Mouse (Mus musculus) urinary bladder, postnatal 36 days (tissue): ENCODE data around the gene Lrrc4c.

Experiments used
- DNase-seq, 2 experiments: peaks; one replicate each; pipeline ENCODE4 v3.0.0; 2022; ENCODE audit warnings: low spot score in 2 of 2, mixed read lengths in 1 of 2

Gene Lrrc4c

DNA sequence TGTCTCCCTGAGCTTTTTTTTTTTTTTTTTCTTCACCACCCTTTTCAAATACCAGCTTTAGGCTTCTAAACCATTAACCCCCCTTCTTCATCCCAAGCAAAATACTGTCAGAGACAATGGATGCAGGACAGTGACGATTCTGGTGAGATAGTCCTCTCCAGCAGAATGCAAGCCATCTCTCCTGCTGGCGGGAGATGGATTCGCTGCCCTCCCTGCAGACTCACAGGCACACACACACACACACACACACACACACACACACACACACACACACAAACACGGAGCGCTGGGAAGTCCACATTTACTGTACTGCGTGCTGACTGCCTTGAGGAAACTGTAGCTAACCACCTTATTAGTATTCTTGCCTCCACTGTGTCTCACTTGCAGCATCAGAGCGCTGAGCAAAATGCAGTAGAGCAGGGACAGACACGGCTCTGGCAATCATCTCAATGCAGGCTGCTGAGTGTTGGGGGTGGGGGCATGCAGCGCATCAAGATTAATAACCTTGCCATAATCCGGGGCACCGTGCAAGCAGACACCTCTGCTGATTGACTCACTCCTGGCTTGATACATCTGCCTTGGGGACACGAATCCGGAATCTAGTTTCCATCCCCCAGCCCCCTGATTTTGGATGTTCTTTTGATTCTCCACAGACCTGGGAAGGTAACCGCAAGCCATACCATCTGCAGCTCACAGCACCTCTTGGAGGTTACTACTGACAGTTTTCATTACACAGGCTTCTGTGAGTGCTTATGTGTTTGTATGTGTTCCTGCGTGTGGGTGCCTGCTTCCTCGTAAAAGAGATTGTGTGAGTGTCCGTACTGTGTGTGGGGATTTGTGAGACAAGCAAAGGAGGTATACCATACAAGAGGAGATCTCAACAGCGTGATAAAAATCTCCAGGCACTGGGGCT is at the start of gene Lrrc4c:
TSS of gene Lrrc4c (plus strand) at position 783 of the 913 bp plus-strand sequence.
- no peak for DNase-seq

DNA sequence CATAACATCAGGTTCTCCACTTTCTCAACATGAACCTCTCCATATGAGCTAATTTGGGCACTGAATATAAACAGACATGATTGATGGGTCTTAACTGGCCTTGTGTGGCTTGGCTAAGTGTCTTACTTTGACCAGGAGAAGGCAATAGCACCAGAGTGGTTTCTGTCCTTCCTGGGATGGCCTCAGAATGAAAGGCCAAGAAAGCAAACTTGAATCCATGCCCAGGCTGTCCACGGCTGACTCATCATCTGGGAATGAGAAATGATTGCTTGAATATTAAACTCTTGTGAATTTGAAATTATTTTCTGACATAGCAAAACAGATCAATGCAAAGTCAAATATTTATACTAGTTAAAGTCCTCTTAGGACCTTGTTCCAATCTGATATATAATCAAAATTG is 42.9 kb upstream of the Lrrc4c start:
- peak in 1 of 2 experiments; percentile 3 for DNase-seq

DNA sequence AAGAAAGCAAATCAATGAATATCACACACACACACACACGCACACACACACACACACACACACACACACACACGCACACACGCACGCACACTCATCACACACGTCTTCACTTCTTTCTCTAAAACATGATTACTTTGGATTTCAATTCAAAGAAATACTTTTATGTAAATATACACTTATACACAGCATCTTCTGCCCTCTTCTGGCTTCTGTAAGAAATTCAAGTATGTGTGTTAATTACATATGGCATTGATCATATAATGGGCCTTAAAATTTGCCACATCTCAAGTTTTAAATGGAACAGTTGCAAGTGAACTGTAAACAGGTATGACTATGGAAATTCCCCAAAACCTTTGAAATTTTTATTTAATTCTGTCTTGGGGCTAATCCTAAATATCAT is 35.0 kb upstream of the Lrrc4c start:
- no peak for DNase-seq

DNA sequence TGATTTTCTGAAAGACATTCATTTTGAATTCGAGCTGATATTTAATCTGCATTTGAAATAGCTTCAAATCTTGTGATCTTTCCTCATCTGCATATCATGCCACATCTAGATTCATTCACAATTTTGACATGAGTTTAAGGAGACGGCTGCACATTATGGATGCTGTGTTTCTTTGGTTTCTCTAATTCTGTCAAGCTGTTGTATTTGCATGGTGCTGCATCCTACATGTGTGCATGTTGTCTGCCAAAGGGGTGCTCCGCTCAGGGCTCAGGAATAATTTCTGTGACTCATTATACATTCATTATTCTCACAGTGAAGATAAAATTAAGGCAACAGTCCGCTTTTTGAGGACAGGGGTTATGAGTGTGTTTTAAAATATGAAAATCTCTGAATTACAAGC is 30.5 kb upstream of the Lrrc4c start:
- DNase-seq: no peak

DNA sequence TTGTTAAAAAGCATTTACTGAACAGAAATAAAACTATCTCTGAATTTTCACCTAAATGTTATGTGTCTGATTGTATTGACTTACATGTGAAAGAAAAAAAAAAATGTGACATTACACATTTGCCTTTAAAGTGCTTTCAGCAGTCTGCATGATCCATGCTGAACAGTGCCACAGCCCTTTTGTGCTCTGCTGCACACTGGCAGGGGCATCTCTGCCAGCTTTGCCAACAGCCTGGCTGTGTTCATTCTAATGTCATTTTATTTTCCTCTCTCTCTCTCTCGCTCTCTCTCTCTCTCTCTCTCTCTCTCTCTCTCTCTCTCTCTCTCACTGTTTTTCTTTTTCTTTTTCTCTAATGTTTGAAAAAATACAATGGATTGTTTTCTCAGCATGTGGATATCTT is 27.4 kb upstream of the Lrrc4c start:
- DNase-seq: no peak

DNA sequence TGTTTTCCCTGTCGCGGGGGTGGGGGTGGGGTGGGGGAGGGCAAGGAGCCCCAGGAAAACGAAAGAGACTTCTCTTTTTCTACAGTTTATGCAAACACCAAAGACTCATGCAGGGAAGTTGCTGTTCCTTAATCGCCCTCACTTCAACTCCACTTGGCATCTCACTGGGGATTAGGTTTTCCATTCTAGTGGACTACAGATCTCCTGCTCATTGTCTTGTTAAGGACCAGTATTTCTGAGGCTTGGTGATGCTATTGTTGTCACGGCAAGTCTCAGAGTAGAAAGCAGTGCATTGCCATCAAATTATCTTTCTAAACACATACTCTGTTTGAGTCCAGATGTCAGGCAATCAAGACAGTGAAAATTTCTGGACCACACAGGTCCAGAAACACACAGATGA is 2.9 kb upstream of the Lrrc4c start:
- DNase-seq: no peak

DNA sequence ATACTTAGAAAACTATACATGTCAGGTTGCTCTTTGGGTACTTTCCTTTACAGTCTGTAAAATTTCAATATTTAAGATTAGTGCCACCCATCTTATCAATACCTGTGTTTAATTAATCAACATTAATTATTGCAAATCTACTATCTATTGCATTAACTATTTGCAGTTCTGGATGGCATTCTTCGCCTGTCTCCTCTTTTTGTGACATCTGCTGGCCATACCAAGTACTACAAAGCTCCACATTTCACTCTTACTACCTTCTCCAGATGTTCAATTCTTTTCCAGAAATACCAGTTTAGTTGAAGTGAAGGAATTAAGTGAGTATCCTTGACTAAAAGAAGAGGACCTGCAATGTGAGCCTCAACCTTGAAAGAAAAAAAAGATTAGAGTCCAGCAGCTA is 1.4 kb upstream of the Lrrc4c start:
- no peak for DNase-seq

DNA sequence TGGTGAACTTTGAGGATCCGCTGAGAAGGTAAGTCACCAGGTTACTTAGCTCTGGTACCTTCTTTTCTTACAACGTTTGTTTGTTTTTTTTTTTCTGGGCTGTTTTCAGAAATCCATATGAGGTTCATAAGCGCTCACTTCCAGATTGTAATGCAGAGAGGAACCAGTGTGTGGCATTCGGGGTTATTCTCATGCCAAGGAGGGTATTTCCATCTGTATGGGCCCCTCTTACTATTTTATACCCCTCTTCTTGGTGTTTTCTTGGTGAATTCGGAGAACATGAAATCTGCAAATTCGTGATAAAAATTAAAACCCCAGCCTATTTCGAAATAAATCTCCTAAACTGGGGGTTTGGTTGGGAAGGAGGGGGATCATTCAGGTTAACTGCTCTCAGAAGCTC is 587 bp downstream of the Lrrc4c start:
- no peak for DNase-seq

DNA sequence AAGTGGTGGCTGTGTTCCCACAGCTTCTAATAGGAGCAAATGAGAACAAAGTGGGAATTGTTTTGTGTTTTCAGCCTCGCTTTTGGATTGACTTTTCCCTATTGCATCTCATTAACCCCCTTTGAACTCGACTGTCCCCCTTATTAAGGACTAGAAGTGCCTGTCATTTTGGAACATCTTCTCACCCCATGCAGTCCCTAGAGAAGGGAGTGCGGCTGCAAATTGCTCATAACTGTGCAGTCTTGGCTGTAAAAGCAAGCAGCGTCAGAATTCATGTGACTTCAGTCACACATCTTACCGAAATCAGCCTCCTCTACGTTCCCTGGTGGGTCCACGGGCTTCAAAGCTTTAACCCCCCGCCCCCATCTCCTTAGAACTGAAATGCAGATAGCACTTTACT is 1.2 kb downstream of the Lrrc4c start:
- no peak for DNase-seq

DNA sequence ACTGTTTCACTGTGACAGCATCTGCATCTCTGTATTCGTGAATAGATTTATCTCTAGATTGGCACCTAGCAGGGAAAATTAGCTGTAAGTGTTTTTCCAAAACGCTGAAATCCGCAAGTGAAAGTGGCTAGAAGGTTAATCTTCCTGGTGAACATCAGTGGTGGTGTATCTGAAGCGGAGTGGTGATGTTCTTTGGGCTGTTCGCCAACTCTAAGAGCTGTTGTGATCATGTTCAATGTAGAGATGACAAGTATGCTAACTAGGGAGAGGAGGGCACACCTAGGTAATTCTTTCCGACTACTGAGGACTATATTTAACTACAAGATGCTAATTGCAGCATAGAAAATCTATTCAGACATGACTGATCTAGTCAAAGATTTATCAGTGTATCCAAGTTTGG is 1.7 kb downstream of the Lrrc4c start:
- no peak for DNase-seq

DNA sequence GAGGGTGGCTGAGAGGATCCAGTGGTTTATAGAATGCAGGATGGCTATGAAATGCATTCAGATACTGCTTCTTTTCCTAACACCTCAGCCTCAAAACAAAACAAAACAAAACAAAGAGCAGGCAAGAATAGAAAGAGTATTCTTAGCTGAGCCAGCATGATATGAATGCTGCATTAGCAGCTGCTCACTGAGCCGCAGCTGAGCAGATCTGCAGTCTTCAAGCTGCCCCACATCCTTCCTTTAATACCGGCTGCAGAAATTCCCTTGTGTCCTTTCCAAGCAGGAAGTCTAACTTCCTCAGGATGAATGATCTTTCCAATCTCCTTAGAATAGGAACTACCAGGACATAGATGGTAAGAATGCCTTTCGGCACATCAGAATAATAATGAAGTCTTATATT is 16.7 kb downstream of the Lrrc4c start:
- no peak for DNase-seq

DNA sequence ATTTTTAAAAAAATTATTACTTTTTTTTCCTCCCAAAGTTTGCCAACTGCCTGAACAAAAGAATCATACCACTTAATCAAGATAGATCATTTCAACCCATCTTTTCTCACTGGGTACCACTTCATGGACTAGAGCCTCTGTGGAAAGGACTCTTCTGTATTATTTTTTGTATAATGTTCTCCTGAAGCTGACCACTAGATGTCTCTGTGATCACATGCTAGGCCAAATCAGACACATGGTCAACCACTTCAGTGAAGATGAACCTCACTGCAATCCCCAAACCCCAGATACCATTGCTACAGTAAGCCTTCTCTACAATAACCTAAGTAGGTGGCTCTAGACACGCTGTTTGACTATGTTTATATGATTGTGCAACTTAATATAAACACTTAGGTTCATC is 19.4 kb downstream of the Lrrc4c start:
- no peak for DNase-seq

DNA sequence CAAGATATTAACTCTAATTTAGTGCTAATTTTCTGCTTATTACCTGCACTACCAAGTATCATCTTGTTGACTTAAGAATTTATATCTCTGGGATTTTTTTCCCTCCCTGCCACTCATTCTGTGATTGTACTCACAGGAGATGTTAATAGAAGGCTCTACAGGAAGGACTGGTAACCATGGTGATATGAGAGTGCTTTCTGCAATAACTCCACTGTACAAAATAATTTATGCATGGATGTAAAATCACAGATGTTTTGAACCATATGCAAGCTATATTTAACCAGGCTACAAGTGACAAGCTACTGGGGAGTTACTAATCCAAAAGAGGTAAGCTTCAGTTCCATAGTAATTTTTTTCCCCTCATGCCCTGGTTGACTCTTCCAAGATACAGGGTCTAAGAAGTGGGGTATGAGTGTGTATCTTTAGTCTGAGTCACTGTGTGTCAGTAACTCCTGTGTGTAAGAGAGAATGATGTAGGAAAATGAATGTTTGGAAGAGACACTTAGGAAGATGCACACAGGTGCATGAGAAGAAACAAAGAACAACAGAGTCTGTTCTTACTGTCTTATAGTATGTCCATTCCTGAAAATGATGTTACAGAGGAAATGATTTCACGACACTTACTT is 83.3 kb downstream of the Lrrc4c start:
- no peak for DNase-seq

DNA sequence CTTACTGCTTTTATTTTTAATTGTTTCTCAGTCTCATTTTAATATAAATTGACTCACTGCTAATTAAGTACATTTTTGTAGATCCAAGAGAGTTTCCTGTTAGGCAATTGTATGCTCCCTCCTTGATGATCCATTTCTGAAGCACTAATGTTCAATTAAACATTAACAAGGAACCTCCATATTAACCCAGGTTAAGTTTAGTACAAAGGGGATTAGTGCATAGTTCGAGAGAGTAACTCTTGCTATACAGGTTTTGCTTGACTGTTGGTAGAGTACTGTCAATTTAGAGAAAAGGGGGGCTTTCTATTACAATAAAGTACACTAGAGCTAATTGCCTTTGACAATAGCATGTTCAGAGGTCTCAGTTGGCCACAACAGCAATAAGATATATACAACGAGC is 84.5 kb downstream of the Lrrc4c start:
- no peak for DNase-seq

DNA sequence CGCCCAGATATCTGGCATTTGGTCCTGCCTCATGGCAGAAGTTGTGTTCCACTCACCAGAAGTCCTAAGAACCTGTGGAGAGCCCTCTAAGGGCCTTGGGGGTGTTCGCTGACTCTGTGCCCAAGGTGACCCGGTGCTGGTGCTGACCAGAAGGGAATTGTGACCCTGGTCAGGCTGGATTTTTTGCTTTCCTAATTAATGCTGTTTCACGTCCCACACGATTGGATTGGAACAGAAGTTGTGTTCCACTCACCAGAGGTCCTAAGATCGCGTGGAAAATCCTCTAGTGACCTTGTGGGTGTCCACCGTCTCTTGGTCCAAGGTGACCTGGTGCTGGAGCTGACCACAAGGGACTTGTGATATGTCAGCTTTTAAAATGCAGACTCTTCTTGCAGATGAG is 88.9 kb downstream of the Lrrc4c start:
- no peak for DNase-seq

DNA sequence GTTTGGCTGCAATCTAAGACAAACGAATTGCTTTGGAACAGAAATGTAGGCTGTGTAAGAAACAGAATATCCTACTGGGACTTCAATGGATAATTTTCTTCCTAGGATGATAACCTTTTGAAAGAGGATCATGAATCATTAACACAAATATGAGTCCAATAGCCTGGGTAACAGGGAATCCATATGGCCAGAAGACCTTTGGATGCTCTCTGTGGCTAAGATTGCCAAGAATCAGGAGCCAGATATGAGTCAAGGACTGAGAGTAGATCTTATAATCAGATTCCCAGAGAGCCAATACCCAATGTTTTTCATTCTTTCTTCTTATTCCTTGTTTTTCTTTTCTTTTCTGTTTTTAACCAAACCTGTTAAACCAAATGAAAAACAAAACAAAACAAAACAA is 93.2 kb downstream of the Lrrc4c start:
- no peak for DNase-seq

DNA sequence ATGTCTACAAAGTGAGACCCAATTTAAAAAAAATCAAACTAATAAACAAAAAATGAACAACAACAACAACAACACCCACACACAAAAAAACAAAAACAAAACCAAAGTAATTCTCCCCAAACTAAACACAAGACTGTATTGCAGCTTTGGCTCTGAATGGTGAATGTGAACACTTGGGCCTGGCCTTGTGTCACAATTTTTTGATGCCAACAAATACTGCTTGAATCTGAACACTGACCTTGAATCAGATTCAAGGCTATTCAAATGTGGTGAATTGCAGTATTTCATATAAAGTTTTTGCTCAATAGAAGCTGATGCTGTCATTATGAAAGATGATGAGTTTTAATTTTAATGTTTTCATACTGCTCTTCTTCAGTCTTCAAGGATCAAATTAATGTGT is 143.6 kb downstream of the Lrrc4c start:
- no peak for DNase-seq

DNA sequence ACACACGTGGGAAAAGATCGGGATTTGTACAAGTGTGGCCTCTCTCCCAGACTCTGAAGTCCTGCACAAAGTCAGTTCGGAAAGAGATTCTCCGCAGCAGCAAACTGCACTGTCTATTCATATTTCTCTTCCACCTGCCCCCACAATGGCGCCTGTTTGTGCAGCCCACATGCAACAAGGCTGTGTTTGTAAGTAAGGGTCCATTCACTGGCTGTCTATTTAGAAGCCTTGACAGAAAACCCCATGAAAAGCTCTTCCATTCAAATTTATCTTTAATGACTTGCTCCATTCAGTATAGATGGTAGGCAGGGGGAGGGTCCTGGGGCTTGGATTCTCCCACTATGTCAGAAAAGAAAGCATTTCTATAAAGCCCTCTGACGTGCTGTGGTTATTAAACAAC is 157.7 kb downstream of the Lrrc4c start:
- no peak for DNase-seq

DNA sequence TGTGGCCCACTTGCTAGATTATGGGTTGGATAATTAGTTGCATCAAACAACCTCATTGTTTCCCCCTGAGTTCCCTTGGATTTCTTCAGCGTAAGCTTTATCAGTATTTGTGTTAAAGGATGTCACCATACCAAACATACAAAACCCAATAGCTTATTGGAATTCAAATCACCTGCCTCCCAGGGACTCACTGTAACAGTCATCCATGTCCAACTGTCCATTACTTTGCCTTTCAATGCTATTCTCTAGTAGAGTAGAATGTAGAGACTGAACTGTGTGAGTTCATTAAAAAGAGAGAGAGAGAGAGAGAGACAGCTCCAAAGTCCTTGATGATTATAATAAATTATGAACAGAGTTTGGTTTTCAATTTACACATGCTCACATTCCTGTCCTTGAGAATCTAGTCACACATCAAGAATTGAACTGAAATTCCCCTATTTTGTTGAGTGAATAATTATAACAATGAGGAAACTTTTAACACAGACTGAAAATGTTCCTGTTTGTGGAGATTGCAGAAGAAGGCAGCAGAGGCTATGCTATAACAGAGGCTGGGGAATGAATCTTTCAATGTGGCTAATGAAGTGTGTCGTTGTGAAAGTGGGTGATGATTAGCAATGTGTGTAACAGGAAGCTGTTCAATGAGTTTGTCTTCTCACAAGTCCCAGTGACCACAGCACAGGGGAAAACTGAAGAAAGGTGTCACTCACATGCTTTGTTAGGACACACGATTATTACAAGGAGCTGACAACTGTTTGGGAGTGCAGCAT is 181.3 kb downstream of the Lrrc4c start:
- no peak for DNase-seq

DNA sequence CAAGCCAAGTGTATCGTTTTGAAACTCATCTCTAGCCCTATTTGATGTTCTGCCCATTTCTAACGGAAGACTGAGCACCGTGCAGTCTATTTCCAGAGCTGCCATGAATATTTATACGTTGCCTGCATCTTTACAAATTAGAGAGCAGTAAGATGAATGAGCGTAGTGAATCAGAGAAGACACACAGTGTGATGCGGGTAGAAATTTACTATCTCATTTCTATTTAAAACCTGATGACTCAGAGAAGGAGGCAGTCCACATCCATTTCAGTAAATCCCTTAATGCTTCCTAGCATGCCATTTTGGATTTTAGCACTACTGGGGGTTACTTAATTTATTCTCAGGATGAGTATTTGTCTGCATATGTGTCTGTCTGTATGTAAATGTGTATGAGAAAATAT is 186.2 kb downstream of the Lrrc4c start:
- DNase-seq: no peak

DNA sequence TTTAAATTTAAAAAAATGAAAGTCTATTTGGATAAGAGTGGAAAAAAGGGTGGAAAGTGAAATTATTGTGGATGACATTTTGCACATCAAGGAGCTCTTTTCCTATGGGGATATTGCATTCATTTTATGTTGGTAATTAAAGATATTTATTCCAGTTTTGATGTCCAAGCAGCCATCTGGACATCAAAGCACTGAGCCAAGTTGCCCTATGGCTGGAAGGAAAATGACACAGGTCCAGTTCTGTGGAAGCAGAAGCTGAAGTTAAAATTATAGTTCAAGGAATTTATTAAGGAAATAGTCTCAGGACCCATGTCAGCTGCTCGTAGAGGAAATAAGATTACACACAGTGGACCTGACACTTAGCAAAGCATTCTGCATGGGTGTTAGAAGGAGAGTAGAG is 187.7 kb downstream of the Lrrc4c start:
- DNase-seq: no peak

DNA sequence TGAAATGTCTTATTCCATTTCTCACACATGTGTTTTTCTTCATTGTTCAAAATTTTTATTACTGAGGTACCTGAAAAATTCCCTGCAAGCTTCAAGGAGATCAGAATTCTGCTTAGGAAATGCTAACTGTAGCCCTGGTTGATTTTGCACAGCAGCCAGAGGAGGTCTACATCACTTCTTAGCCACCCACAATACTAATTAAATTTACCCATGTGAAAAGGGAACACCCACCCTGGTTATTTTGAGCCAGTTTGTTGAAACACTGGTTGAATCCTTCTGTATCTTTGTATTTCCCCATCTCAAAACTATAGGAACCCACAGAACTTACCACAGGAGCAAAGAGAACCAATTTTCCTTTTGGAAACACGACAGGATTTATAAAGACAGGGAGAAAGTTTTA is 191.0 kb downstream of the Lrrc4c start:
- DNase-seq: no peak

DNA sequence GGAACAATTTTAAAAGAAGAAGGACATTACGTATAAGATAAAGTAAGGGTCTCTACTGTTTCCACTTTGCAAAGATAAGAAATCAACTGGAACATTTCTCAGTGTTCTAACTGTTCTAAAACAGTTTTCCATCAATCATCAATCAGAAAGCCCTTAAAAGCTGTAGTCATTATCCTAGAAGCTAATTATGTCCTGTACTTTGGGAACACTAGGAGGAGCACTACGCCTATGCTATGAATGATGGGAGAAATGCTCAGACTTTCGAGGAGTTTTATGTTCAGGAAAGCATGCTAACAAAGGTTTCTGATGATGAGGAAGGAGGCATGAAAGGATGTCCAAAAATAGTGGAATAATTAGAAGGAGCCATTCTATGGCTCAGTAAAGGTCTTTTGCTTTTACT is 219.5 kb downstream of the Lrrc4c start:
- no peak for DNase-seq
